Mouse (Mus musculus) urinary bladder, postnatal 25 days (tissue): Measurements from ENCODE around the gene Gata3.
A peak's percentile ranks its signal among the peaks of the same experiment; 100 is the strongest.

Source experiments
- DNase-seq: peaks from one replicate; pipeline ENCODE4 v3.0.0; 2022; ENCODE audit warnings: low spot score

Gene Gata3

GRCm38 (mm10) chr2:9886031-9886430 lies 3.8 kb downstream of the Gata3 start:
- no peak for DNase-seq

DNA sequence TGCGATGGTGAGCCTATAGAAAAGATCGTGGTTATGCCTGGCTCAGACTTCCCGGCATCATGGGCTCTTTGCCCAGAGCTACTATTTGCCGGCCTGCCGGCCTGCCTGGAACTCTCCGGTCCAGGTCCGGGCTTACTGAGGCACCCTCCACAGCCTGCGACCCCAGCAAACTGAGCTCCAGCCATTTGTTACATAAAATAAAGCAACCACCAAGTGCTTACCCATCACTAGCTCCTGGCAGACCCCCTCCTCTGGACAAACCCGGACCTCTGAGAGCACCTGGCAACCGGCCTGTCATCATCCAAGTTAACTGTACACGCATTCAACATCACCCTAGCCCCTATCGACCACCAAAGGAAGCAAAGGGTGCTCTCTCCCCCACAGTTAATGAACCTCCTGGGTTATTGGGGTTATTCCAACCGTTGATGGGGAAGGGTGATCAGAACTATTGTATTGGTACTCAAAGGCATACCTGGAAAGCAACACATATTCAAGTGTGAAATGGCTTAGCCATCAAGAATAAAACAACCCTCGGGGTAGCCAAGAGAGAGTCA lies 4.5 kb downstream of the Gata3 start:
- no peak for DNase-seq

GRCm38 (mm10) chr2:9884533-9885216 lies 5.2 kb downstream of the Gata3 start:
- DNase-seq = no peak

DNA sequence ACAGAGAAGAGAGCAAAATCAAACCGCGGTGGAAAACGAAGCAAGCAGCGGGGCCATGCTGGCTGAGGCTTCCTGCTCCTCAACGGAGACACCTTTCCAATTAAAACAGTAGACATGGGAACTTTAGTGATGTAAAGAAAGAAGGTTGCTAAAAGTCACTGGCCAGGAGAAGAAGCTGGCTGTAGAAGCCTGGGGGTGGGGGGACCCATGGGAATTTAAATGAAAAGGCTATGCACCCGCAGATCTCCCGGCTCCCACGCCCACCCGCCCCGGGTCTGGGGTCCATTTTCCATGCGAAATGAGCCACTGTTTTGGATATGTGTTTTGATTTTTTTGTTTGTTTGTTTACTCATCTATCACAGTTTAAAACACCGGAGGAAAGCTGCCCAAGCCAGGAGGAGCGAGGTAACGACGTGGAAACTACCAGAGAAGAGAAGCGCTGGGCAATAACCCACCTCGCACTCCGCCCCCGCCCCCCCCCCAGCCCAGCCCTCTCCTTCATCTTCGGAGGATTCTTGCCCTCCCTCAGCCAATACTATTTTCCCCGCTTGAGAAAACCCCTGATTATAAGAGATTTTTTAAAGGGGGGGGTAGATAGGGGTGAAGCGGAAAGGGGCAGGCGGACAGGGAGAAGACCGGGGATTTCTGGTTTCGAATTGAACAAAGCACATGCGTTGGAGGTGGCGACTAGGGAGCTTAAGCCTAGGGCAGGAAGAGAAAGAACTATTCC lies 5.9 kb downstream of the Gata3 start:
- DNase-seq = no peak

GRCm38 (mm10) chr2:9882926-9883802 lies 6.7 kb downstream of the Gata3 start:
- no peak for DNase-seq

DNA sequence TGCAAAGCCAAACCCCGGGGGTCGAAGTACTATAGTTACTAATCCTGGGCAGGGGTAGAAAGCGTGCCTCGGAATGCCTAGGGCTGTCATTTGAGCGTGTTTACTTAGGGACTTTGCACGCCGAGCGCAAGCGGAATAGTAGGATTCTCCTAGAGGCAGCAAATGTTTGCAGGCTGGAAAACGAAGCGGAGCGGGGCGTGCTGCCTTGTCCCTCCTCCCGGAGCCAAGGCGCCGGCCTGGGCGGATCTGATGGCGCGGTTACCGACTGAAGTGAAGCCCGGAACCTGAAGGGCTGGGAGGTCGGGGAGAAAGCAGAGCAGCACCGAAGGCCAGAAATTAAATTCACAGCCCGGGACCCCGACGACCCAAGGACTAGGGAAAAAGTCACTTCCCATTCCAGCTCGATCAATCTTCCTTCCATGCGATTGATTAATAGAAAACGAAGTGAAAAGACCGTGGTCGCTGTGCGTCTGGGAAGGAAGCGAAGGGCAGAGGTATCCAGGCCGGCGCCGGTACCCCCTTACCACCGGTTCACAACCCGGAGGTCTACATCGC lies 7.4 kb downstream of the Gata3 start:
- no peak for DNase-seq

- no peak for DNase-seq
Observed at GRCm38 (mm10) chr2:9881611-9882023, 8.2 kb downstream of the Gata3 start.

DNA sequence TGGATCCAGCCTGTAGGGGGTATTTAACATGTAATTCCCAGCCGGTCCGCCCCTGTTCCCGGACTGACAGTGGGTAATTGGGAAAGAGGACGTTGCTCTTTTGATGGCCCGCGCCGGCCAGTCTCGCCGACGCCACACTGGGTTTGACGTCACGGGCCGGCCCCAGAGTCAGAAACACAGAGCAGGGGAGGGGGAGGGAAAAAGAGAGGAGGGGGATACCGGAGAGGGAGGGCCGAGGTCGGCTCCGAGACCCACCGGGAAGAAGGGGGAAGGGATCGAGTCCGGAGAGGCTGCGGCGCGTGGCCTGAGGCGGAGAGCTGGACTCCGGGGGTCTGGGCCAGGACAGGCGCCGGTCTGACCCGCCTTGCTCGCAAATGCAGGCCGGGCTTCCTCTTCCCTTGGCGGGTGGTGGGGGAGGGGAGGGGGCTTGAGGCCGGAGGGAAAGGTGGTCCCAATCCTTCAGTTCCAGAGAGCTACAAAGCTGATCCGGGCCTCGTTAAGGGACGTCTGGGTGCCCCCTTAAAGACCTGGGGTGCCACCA lies 8.7 kb downstream of the Gata3 start, which contains the start of gene 4930412O13Rik:
Gene 4930412O13Rik, plus strand, starts transcription at position 202 of the 541 bp plus-strand sequence.
- DNase-seq = no peak

DNA sequence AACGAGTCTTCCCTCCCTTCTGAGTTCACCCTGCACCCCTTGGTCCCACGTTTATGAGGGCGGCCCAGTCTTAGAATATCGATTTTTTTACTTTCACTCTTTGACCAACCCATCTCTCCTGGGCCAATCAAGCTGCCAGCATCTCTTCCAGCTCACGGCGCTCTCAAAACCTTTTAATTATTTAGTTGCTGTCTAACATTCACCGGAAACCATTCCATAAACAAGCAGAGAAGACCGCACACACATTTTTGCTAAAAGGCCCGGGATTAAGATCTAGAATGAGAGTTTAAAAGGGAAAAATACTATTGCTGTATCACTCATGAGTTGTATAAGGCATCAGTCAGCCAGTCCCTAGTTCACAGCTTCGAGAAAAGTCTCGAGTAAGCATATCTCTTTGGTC lies 9.6 kb downstream of the Gata3 start:
- DNase-seq = no peak

- DNase-seq = peak; percentile 88
Observed at GRCm38 (mm10) chr2:9879493-9879892, 10.3 kb downstream of the Gata3 start.

DNA sequence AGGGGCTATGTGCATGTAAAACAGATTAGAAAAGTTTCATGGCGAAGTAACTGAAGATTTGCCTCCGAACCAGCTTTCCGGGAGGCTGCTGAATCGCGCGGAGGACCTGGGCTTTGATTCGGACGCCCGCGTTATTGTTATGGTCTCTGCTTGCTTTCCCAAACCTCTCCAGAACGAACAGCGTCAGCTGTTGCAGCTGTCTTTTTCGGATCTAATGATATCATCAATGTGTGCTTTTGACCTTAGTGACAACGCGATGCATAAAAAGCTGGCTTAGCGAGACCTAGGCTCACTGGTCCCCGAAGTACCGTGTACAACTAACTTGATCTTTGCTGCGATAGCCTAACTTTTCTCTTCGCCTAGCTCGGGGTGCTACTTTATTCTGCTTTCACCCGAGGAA lies 10.7 kb downstream of the Gata3 start:
- no peak for DNase-seq

DNA sequence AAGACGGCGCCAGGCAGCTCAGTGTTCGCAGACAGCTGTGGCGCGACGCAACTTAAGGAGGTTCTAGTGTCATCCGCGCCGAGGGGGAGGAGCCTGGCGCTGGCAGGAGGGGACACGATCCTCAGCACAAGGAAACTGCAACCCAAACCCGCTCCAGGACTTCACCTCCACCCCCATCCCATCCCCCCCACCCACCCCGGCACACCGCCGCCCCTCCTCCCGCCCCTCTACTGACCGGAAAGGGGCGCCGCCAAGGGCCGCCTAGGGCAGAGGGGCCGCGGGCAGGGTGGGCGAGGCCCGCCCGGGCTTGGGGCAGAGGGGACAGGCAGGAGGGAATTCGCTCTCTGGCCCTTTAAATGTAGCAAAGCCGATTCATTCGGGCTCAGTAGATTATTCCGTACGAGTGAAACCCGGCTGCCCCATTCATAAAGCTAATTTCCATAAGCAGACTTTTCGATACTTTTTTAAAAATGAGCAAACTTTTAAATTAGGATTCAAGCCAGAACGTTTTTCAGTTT lies 11.2 kb downstream of the Gata3 start:
- DNase-seq = peak; percentile 67

DNA sequence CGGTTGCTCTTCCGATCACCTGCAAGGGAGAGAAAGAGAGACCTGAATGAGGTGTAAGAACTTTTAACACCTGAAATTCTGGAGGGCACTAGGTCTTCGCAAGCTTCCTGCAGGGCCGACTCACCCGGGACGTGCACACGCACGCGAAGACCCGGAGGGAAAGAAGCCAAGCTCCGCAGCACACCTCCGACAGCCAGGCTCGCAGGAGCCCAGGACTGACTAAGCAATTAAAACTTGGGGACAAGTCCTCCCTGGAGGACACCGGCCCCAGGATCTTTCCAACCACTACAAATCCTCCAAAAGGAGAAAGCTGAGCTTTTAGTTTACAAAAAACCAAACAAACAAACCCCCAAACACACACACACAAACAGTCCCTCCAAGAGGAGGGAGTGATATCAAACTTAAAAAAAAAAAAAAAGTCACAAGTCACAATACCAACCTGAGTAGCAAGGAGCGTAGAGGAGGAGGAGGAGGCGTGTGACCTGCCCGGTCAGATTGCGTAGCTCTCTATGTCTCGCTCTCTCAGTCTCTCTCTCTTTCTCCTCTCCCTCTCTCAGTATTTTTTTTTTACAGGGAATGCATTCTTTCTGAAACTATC lies 11.8 kb downstream of the Gata3 start:
- DNase-seq = no peak

- no peak for DNase-seq
Observed at GRCm38 (mm10) chr2:9877326-9877690, 12.5 kb downstream of the Gata3 start.

DNA sequence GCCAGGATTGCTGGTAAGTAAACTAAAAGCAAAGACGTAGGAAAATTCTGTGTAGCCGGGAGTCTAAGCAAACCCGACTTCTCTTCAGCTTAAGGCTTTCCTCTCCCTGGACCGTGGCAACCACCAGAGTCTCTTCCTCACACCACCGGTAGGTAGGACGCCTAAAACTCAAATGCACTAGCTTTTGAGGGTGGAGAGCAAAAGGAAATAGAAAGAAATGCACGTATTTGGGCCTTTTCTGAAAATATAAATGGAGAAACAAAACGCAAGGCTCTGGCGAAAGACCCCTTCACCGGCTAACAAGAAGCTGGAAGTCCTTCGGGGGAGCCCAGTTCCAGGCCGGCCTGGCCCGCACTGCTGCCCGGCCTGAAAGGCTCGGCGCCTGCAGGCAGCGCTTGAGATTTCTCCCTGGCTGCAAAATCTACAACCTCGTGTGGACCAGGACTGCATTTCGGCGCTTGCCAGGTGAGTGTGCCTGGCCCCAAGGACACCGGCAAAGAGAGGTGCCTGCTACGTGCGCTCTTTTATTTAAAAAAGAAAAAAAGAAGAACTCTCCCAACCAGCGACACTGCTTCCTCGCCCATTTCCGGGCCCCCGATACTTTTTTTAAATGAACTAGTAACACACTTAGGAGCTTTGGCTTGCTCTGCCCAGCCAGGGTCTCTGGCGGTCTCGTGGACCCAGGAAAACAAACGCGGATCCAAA lies 13.1 kb downstream of the Gata3 start:
- DNase-seq = no peak

DNA sequence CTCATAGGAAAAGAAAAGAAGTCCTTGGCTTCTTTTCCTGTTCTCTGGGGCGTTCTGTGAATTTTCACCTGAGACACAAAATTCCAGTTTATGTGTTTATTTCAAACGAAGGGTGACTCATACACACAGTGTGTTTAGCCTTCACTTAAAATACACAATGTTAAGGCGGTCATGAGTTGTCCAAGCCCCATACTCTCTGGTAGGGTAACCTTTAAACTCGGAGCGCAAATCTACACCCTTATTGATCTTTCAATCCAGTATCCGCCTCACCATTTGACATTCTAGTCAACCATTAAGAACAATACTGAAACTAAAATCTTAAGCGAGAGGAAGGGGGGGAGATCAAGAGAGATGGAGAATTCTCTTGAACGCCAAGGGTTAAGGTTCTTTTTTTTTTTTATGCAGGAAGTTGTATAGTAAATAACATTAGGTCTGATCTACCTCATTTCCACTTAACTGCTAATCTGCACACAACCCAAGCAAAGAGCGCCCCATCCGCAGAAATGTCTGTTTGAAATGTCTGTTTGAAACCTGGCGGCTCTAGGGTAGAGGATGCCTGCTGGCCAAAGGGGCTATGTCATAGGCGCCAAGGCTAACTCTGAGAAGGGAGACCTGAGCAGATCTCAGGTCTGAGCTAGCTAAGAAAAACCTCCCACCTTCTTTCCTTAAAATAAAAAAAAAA lies 14.0 kb downstream of the Gata3 start:
- no peak for DNase-seq

GRCm38 (mm10) chr2:9875220-9875619 lies 14.6 kb downstream of the Gata3 start:
- DNase-seq = no peak

- DNase-seq = no peak
Observed at GRCm38 (mm10) chr2:9874467-9875219, 15.2 kb downstream of the Gata3 start.

- DNase-seq = no peak
Observed at GRCm38 (mm10) chr2:9873757-9874156, 16.1 kb downstream of the Gata3 start.
